Mouse (Mus musculus): Measurements from ENCODE around the gene Arhgap45. TPM values are rescaled to one million over a fixed set of nuclear protein-coding genes. Genes with fewer than 3 reads are reported as not detected.

Arhgap45 gene
- polyA plus RNA-seq, 1 experiment from 2014 or later, result 8.5 TPM

GRCm38 (mm10) chr10:80048396-80048795, 31.9 kb downstream of the Arhgap45 start:
- peaks cover 9% of the 10 kb centered on the region; the same call in 1 of the 2 replicates for H3K4me1 ChIP-seq (ENCODE audit: control insufficient read depth, insufficient read depth, low read length)
- 25% methylated on average over 5 of the region's 5 CpGs for whole genome bisulfite sequencing
- H3K4me2 ChIP-seq (ENCODE audit: low read depth, severe bottlenecking), result no peak overlapping the region
- no peak overlapping the region for H3K4me3 ChIP-seq (ENCODE audit: low read depth, low read length)
- DNase-seq (ENCODE audit: low spot score), result no peak
- H3K36me3 ChIP-seq (ENCODE audit: control insufficient read depth, insufficient read depth, low read length), result no peaks in the 10 kb centered on the region
- peak overlapping the region; percentile 13 for H3K9ac ChIP-seq (ENCODE audit: low read length)
- no peak for ATAC-seq (ENCODE audit: insufficient number of reproducible peaks, low FRiP score, low TSS enrichment, low read depth)
- peak overlapping the region; percentile 55; the same call in 1 of the 2 replicates for H3K27ac ChIP-seq (replicated peaks; ENCODE audit: low read depth, low read length)
- H3K9me3 ChIP-seq (ENCODE audit: control insufficient read depth, low read length), result no peaks in the 10 kb centered on the region
- H3K27me3 ChIP-seq (ENCODE audit: control insufficient read depth, insufficient read depth, low read length), result no peaks in the 10 kb centered on the region

GRCm38 (mm10) chr10:80048834-80049233, 32.4 kb downstream of the Arhgap45 start:
- Histone ChIP-seq H3K4me2 (ENCODE audit: low read depth, severe bottlenecking) (no peak overlapping the region), H3K27ac (replicated peaks; ENCODE audit: low read depth, low read length) (peak overlapping the region; percentile 55; the same call in 1 of the 2 replicates), H3K27me3 (ENCODE audit: control insufficient read depth, insufficient read depth, low read length) (no peaks in the 10 kb centered on the region), H3K9ac (ENCODE audit: low read length) (0 out of 2 replicates have a peak overlapping the region, but pooled peaks have one; percentile 13), H3K36me3 (ENCODE audit: control insufficient read depth, insufficient read depth, low read length) (no peaks in the 10 kb centered on the region), H3K4me1 (ENCODE audit: control insufficient read depth, insufficient read depth, low read length) (peaks cover 9% of the 10 kb centered on the region; the same call in 1 of the 2 replicates), H3K9me3 (ENCODE audit: control insufficient read depth, low read length) (no peaks in the 10 kb centered on the region), H3K4me3 (ENCODE audit: low read depth, low read length) (no peak overlapping the region)
- ATAC-seq (ENCODE audit: insufficient number of reproducible peaks, low FRiP score, low TSS enrichment, low read depth) (no peak), DNase-seq (ENCODE audit: low spot score) (no peak)
- 74% methylated on average over 3 of the region's 3 CpGs for WGBS

GRCm38 (mm10) chr10:80050244-80050643, 33.8 kb downstream of the Arhgap45 start:
- Histone ChIP-seq H3K4me1 (ENCODE audit: control insufficient read depth, insufficient read depth, low read length) (peaks cover 11% of the 10 kb centered on the region), H3K4me3 (ENCODE audit: low read depth, low read length) (no peak overlapping the region), H3K9ac (ENCODE audit: low read length) (no peak overlapping the region), H3K27ac (replicated peaks; ENCODE audit: low read depth, low read length) (no peak overlapping the region), H3K9me3 (ENCODE audit: control insufficient read depth, low read length) (no peaks in the 10 kb centered on the region), H3K36me3 (ENCODE audit: control insufficient read depth, insufficient read depth, low read length) (no peaks in the 10 kb centered on the region), H3K4me2 (ENCODE audit: low read depth, severe bottlenecking) (no peak overlapping the region), H3K27me3 (ENCODE audit: control insufficient read depth, insufficient read depth, low read length) (no peaks in the 10 kb centered on the region)
- ATAC-seq (ENCODE audit: insufficient number of reproducible peaks, low FRiP score, low TSS enrichment, low read depth), result no peak
- no peak for DNase-seq (ENCODE audit: low spot score)
- 36% methylated on average over 6 of the region's 6 CpGs for WGBS

- H3K9ac ChIP-seq (ENCODE audit: low read length), result no peak overlapping the region; the same call in 1 of the 2 replicates
- WGBS, result 30% methylated on average over 15 of the region's 15 CpGs
- H3K27me3 ChIP-seq (ENCODE audit: control insufficient read depth, insufficient read depth, low read length), result no peaks in the 10 kb centered on the region
- no peak overlapping the region for H3K4me3 ChIP-seq (ENCODE audit: low read depth, low read length)
- ATAC-seq (ENCODE audit: insufficient number of reproducible peaks, low FRiP score, low TSS enrichment, low read depth) (no peak), DNase-seq (ENCODE audit: low spot score) (no peak)
- H3K27ac ChIP-seq (replicated peaks; ENCODE audit: low read depth, low read length), result no peak overlapping the region
- H3K4me1 ChIP-seq (ENCODE audit: control insufficient read depth, insufficient read depth, low read length), result peaks cover 13% of the 10 kb centered on the region
- no peaks in the 10 kb centered on the region for H3K9me3 ChIP-seq (ENCODE audit: control insufficient read depth, low read length)
- H3K4me2 ChIP-seq (ENCODE audit: low read depth, severe bottlenecking), result 0 out of 2 replicates have a peak overlapping the region, but pooled peaks have one; percentile 2
- H3K36me3 ChIP-seq (ENCODE audit: control insufficient read depth, insufficient read depth, low read length), result no peaks in the 10 kb centered on the region; the same call in 1 of the 2 replicates
These were observed 34.6 kb downstream of the Arhgap45 start for GRCm38 (mm10) chr10:80050885-80051617.

- Histone ChIP-seq H3K4me1 (ENCODE audit: control insufficient read depth, insufficient read depth, low read length) (peaks cover 13% of the 10 kb centered on the region), H3K27me3 (ENCODE audit: control insufficient read depth, insufficient read depth, low read length) (no peaks in the 10 kb centered on the region), H3K27ac (replicated peaks; ENCODE audit: low read depth, low read length) (no peak overlapping the region), H3K4me3 (ENCODE audit: low read depth, low read length) (no peak overlapping the region; the same call in 1 of the 2 replicates), H3K9me3 (ENCODE audit: control insufficient read depth, low read length) (no peaks in the 10 kb centered on the region), H3K36me3 (ENCODE audit: control insufficient read depth, insufficient read depth, low read length) (no peaks in the 10 kb centered on the region; the same call in 1 of the 2 replicates), H3K9ac (ENCODE audit: low read length) (no peak overlapping the region; the same call in 1 of the 2 replicates), H3K4me2 (ENCODE audit: low read depth, severe bottlenecking) (0 out of 2 replicates have a peak overlapping the region, but pooled peaks have one; percentile 2)
- ATAC-seq (ENCODE audit: insufficient number of reproducible peaks, low FRiP score, low TSS enrichment, low read depth) (no peak), DNase-seq (ENCODE audit: low spot score) (peak; percentile 31)
- 39% methylated on average over 14 of the region's 14 CpGs for WGBS
These were observed 35.3 kb downstream of the Arhgap45 start for GRCm38 (mm10) chr10:80051618-80052373.

GRCm38 (mm10) chr10:80052374-80052764, 35.9 kb downstream of the Arhgap45 start:
- no peak for DNase-seq (ENCODE audit: low spot score)
- Histone ChIP-seq H3K4me3 (ENCODE audit: low read depth, low read length) (no peak overlapping the region; the same call in 1 of the 2 replicates), H3K36me3 (ENCODE audit: control insufficient read depth, insufficient read depth, low read length) (no peaks in the 10 kb centered on the region; the same call in 1 of the 2 replicates), H3K27ac (replicated peaks; ENCODE audit: low read depth, low read length) (no peak overlapping the region), H3K9me3 (ENCODE audit: control insufficient read depth, low read length) (no peaks in the 10 kb centered on the region), H3K9ac (ENCODE audit: low read length) (no peak overlapping the region), H3K4me1 (ENCODE audit: control insufficient read depth, insufficient read depth, low read length) (peaks cover 13% of the 10 kb centered on the region), H3K4me2 (ENCODE audit: low read depth, severe bottlenecking) (no peak overlapping the region), H3K27me3 (ENCODE audit: control insufficient read depth, insufficient read depth, low read length) (no peaks in the 10 kb centered on the region)
- 85% methylated on average over 5 of the region's 5 CpGs for WGBS
- no peak for ATAC-seq (ENCODE audit: insufficient number of reproducible peaks, low FRiP score, low TSS enrichment, low read depth)

- under 1% methylated on average over 47 of the region's 47 CpGs for WGBS
- H3K4me1 ChIP-seq (ENCODE audit: control insufficient read depth, insufficient read depth, low read length), result peaks cover 12% of the 10 kb centered on the region
These were observed 36.9 kb downstream of the Arhgap45 start for GRCm38 (mm10) chr10:80053259-80053780.

More at GRCm38 (mm10) chr10:80053259-80053780, 36.9 kb downstream of the Arhgap45 start:
- peak overlapping the region; percentile 94 for H3K27ac ChIP-seq (replicated peaks; ENCODE audit: low read depth, low read length)
- ATAC-seq (ENCODE audit: insufficient number of reproducible peaks, low FRiP score, low TSS enrichment, low read depth) (peak; percentile 95), DNase-seq (ENCODE audit: low spot score) (peak; percentile 100)
- H3K9me3 ChIP-seq (ENCODE audit: control insufficient read depth, low read length), result no peaks in the 10 kb centered on the region
- H3K4me3 ChIP-seq (ENCODE audit: low read depth, low read length), result peak overlapping the region; percentile 75
- H3K4me2 ChIP-seq (ENCODE audit: low read depth, severe bottlenecking), result peak overlapping the region; percentile 78
- no peaks in the 10 kb centered on the region for H3K27me3 ChIP-seq (ENCODE audit: control insufficient read depth, insufficient read depth, low read length)
- H3K36me3 ChIP-seq (ENCODE audit: control insufficient read depth, insufficient read depth, low read length), result peaks cover 5% of the 10 kb centered on the region; the same call in 1 of the 2 replicates
- peak overlapping the region; percentile 83 for H3K9ac ChIP-seq (ENCODE audit: low read length)

Data from limb, embryonic 11.5 days (tissue).